Mouse (Mus musculus) right cerebral cortex, postnatal 4 days (tissue): ENCODE measurements around the gene Rab44.
"Not testable (repeated sequence)": the region's sequence is repeated elsewhere in the genome, so short reads cannot be mapped to it uniquely, and the experiment has no call there.

Experiments used
- DNase-seq: peaks from one replicate; pipeline ENCODE4 v3.0.0-alpha.2; 2022

Gene Rab44

DNA sequence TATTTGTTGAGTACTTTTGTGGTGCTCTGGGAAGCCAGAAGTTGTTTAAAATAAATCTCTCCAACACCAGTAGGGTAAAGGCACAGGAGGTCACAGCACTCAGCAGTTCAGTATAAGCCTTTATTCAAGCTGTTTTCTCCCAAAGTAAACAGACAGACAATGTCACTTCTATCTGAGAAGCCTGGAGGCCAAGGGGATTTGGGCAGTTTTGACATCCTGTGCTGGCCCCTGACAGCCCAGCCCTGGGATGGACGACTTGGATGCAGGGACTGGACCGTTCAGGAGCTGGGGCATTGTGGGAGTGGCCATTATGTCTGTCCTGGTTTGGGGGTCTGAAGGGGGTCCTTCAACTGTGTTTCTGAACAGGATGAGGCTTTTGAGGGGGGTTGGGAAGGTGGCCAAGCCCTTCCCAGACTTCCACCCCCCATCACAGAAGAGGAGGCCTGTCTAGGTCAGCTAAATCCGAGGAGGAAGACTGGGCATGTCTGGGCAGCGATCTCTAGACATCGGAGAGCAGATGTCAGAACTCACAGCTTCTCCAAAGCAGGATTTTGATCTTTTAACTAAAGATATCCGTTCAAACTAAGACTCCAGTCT lies 22.5 kb upstream of the Rab44 start:
- no peak for DNase-seq

- DNase-seq = no peak
Observed at GRCm38 (mm10) chr17:29092497-29092896, 21.4 kb upstream of the Rab44 start.

- peak; percentile 75 for DNase-seq
Observed at GRCm38 (mm10) chr17:29093110-29093952, 20.6 kb upstream of the Rab44 start.

GRCm38 (mm10) chr17:29093961-29094309 lies 20.0 kb upstream of the Rab44 start:
- no peak for DNase-seq

GRCm38 (mm10) chr17:29094310-29095181 lies 19.4 kb upstream of the Rab44 start:
- DNase-seq = peak; percentile 45

- peak; percentile 98 for DNase-seq
Observed at GRCm38 (mm10) chr17:29095201-29095733, 18.7 kb upstream of the Rab44 start.

DNA sequence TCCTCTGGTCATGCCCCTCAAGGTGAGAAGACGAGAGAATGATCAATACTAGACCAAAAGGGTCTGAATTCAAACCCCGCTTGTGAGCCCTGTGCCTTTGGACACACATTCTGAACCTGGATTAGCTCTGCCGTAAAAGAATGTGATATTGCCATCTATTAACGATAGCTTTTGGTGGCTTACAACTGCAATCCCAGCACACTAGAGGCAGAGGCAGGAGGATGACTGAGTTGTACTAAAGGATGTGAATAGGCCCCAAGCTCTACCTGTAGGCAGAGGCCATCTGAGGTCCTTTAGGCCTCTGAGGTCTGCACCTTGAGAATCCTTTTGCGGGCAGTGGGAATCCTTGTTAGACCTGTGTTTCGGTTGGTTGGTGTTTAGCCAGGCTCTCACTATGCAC lies 17.7 kb upstream of the Rab44 start:
- no peak for DNase-seq

GRCm38 (mm10) chr17:29096851-29097561 lies 16.9 kb upstream of the Rab44 start:
- DNase-seq = no peak

DNA sequence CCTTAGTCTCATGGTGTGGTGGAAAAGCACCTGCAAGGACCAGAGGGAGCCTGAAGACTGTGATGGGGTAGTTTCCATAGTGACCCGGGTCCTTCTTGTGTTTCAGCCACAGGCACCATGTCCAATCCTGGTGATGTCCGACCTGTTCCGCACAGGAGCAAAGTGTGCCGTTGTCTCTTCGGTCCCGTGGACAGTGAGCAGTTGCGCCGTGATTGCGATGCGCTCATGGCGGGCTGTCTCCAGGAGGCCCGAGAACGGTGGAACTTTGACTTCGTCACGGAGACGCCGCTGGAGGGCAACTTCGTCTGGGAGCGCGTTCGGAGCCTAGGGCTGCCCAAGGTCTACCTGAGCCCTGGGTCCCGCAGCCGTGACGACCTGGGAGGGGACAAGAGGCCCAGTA lies 15.7 kb upstream of the Rab44 start:
- DNase-seq = no peak

DNA sequence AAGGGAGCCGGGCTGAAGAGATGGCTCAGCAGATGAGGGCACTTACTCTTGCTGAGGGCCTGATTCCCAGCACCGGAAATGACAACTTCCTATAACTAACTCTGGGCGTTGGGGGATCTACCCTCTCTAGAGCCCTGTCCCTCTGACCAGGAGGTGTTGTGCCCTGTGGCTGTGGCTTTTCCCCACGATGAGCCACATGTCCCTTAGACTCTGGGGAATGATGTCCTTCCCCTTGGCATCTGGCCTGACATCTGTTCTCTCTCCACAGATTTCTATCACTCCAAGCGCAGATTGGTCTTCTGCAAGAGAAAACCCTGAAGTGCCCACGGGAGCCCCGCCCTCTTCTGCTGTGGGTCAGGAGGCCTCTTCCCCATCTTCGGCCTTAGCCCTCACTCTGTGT lies 14.9 kb upstream of the Rab44 start:
- no peak for DNase-seq

DNA sequence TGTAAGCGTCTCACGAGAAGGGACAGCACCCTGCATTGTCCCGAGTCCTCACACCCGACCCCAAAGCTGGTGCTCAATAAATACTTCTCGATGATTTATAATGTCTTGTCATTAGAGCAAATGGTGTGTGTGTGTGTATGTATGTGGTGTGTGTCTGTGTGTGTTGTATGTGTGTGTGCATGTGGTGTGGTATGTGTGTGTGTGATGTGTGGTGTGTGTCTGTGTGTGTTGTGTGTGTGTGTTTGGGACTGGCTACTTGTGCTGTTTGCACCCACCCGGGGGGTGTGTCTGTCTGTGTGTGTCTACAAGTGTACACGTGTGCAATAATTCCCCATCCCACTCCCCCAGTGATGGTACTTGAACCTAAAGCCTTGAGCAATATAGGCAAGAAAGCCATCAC lies 13.3 kb upstream of the Rab44 start:
- DNase-seq = no peak

DNA sequence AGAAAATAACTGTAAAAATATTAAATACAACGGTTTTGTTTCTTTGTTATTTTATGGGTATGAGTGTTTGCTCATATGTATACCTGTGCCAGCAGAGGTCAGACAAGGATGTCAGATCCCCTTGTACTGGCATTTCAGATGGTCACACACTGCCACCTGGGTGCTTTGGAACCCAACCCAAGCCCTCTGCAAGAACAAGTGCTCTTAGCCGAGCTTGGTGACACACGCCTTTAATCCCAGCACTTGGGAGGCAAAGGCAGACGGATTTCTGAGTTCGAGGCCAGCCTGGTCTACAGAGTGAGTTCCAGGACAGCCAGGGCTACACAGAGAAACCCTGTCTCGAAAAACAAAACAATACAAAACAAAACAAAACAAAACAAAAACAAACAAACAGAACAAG lies 3.6 kb upstream of the Rab44 start:
- DNase-seq = not testable (repeated sequence)

DNA sequence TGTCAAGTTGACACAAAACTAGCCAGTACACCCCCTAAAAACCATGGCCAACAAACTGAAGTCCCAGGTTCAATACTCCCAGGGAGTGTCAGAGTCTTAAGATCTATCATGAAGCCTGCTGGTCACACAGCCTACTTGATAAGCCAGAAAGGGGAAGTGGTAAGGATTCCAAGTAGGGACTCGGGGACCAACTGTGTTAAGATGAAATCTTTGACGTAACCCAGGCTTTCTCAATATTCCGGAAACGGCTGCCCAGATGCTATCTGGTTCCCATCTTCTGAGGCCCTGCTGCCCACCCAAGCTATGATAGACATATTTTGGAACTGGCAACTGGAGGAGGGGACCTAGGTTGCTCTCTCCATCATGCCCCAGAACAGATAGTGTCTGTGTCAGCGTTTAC lies 2.6 kb upstream of the Rab44 start:
- DNase-seq = no peak

- no peak for DNase-seq
Observed at GRCm38 (mm10) chr17:29116023-29116422, 2.1 kb downstream of the Rab44 start.

- DNase-seq = peak; percentile 0
Observed at GRCm38 (mm10) chr17:29117006-29117648, 3.2 kb downstream of the Rab44 start.

DNA sequence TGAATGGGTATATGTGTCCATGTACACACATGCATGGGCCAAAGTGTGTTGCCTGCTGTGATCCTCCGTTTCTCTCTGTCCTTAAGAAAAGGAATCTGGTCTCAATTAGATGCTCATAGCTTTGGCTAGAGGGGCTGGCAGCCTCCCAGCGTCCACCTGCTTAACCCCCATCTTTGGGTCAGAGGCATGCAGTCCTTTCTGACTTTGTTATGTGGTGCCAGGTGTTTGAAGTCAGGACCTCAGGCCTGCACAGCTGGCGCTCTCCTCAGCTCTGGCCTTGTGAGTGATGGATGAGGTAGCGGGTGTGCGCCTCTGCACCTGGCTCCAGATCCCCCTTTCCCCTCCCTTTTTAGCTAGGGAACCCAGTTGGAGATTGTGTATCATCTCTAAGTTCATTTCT lies 4.1 kb downstream of the Rab44 start:
- DNase-seq = peak; percentile 2

DNA sequence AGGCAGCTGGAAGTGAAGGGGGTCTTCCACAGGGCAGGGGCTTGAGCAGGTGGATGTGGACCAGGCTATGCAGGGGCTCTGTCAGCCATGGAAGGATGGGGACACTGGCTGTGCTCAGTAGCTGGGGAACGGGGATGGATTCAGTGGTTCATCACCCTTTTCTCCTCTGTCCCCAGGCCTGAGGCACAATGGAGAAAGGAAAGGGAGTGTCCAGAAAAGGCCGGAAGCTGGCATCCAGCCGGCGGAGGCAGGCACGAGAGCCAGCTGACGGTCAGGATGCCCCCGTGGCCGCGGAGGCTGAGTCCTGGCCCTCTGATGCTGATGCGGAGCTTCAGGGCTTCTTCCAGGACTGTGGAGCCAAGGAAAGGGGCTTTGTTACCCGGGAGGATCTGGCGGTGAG lies 6.7 kb downstream of the Rab44 start:
- peak; percentile 1 for DNase-seq

- DNase-seq = peak; percentile 3
Observed at GRCm38 (mm10) chr17:29122817-29123216, 8.9 kb downstream of the Rab44 start.

DNA sequence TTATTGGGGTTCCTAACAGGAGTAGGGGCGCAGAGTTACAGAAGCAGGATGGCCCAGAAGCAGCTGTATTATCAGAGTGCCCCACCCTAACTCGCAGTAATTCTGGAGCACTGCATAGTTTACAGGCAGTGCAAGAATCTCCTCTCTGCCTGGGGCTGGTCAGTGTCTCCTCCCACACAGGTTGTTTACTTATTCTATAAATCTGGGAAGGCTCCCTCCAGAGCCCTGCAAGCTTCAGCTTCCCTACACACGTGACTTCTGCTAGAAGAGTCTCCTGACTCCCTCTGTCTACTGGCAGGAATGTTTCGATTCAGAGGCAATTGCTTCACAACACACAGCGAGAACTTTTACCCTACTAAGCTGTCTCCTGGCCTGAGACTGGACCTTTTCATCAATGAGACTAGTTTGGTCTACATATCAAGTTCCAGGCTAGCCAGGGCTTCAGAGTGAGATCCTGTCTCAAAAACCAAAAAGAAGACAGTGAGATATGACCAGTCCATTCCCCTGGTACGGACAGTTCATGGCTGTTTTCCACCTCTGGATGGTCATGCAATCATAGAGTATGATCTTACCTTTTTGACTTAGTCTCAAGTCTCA lies 9.7 kb downstream of the Rab44 start:
- DNase-seq = no peak

DNA sequence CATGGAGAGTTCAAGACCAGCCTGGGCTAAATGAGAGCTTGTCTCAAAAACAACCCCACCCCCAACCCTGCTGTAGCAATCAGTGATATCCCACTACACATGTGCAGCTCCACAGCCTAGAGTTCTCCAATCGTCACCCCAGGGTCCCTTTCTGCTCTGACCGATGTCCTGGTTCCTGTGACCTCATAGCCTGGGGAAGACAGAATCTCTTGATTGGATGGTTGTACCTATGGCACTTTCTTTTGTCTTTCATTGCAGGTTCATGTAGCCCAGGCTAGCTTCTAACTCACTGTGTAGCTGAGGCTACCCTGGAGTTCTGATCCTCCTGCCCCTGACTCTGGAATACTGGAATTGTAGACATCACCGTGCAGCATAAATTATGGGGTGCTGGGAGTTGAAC lies 12.6 kb downstream of the Rab44 start:
- DNase-seq = no peak

GRCm38 (mm10) chr17:29129341-29129740 lies 15.4 kb downstream of the Rab44 start:
- DNase-seq = no peak

GRCm38 (mm10) chr17:29135066-29135465 lies 21.1 kb downstream of the Rab44 start:
- no peak for DNase-seq
